ENCODE assay signal across 27 mouse cellular contexts in the genomic region with DNA sequence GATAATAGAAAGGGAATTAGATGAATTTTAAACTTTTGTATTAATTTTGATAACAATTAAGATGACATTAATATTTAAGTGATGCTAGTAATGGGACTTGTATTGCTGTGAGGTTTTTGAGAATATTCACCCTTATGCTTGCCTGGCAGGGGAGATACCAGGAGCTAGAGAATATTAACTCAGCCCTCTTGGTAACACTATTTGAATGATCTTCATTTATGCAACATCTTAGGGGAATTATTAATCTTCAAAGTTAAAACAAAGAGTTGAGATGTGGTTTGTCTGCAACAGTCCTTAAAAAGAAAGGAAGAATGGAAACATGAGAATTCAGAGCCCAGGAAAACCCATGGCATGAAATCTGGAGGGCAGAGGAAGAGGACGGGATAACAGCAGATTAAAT. TPM values are rescaled to one million over a fixed set of nuclear protein-coding genes. Genes with fewer than 3 reads are reported as not detected.
DNase-seq lines count a peak whose midpoint lies in the region; ATAC-seq and TF ChIP-seq lines count a peak whose summit lies in the region.
"Had no signal": no experiment of that assay in that cellular context is flagged by ENCODE, and none has a peak within 500 bp of the region (broad histone marks: within the 10 kb centered on the region; RNA-seq: fewer than 3 reads in every experiment).

No protein-coding gene starts in this region.

- no peak for ATAC-seq in kidney, embryonic 16.5 days (ENCODE audit: low FRiP score, low TSS enrichment)
- ATAC-seq: activated CD4-positive, CD25-positive, alpha-beta regulatory T cell, adult 4 months; CD4-positive, CD25-positive, alpha-beta regulatory T cell, adult 4 months; Patski had no signal

- no peak for TF ChIP-seq CTCF in kidney, adult 2 months (conservative IDR thresholded peaks at IDR 0.05; ENCODE audit: insufficient read depth, insufficient read length, low read depth, low read length)

- H3K79me2 ChIP-seq in macrophage (ENCODE audit: inconsistent target): no peaks in the 10 kb centered on the region

- H3K4me3 ChIP-seq in kidney, adult 2 months (ENCODE audit: insufficient read depth, low read depth, low read length): no peak overlapping the region
- H3K4me3 ChIP-seq in kidney, embryonic 16.5 days (ENCODE audit: low read length): no peak overlapping the region
- no peak overlapping the region for H3K4me3 ChIP-seq in macrophage (ENCODE audit: inconsistent target)

- TF ChIP-seq POLR2A in kidney, adult 2 months (IDR thresholded peaks at IDR 0.05; ENCODE audit: low read depth, low read length): no peak

- H3K9me3 ChIP-seq in kidney, embryonic 16.5 days (ENCODE audit: low read length): no peaks in the 10 kb centered on the region
- H3K9me3 ChIP-seq: G1E had no signal

- H3K4me1 ChIP-seq in kidney, adult 2 months (ENCODE audit: control insufficient read depth, insufficient read depth, low read length): peaks cover 12% of the 10 kb centered on the region; the same call in 1 of the 2 replicates
- H3K4me1 ChIP-seq in kidney, embryonic 16.5 days (ENCODE audit: insufficient read depth, low read length): no peaks in the 10 kb centered on the region

- H3K4me2 ChIP-seq in kidney, embryonic 16.5 days (replicated peaks; ENCODE audit: low read depth, low read length): no peak overlapping the region

- no peak overlapping the region for H3K9ac ChIP-seq in kidney, embryonic 16.5 days (replicated peaks; ENCODE audit: low read length)

- DNase-seq in kidney, adult 2 months: peak; percentile 57
- DNase-seq in kidney, adult 9 months: peak; percentile 65
- DNase-seq in kidney, postnatal 14 days: no peak
- DNase-seq in left cerebral cortex, adult 11 months (ENCODE audit: low spot score): no peak
- DNase-seq: adrenal gland, adult 2 months; adrenal gland, adult 8-10 months; adrenal gland, postnatal 10 days; adrenal gland, postnatal 14 days; adrenal gland, postnatal 25 days; adrenal gland, postnatal 36 days; B cell, adult 2 months; cerebellum, adult 11 months; cerebellum, adult 11-12 months; cerebellum, adult 18-20 months had no signal

- H3K27me3 ChIP-seq in kidney, adult 2 months (replicated peaks; ENCODE audit: control insufficient read depth, insufficient read depth, low read length): no peaks in the 10 kb centered on the region
- peaks cover 2% of the 10 kb centered on the region; the same call in 1 of the 2 replicates for H3K27me3 ChIP-seq in kidney, embryonic 16.5 days (ENCODE audit: insufficient read depth, low read length)

- 84% methylated on average over 1 of the region's 1 CpGs for WGBS in kidney, adult 2 months
- 71% methylated on average over 1 of the region's 1 CpGs for WGBS in kidney, embryonic 16.5 days
- WGBS in macrophage (ENCODE audit: missing documents): 90% methylated on average over 1 of the region's 1 CpGs

- no peaks in the 10 kb centered on the region for H3K36me3 ChIP-seq in kidney, adult 2 months (ENCODE audit: control insufficient read depth, insufficient read depth, low read length)
- no peaks in the 10 kb centered on the region for H3K36me3 ChIP-seq in kidney, embryonic 16.5 days (ENCODE audit: insufficient read depth, low read length)
- no peaks in the 10 kb centered on the region for H3K36me3 ChIP-seq in macrophage (ENCODE audit: inconsistent target)
- H3K36me3 ChIP-seq: G1E had no signal

- peak overlapping the region; percentile 55; the same call in 1 of the 2 replicates for H3K27ac ChIP-seq in kidney, adult 2 months (ENCODE audit: insufficient read depth, low read depth, low read length)
- H3K27ac ChIP-seq in kidney, embryonic 16.5 days (ENCODE audit: low read length): no peak overlapping the region
- H3K27ac ChIP-seq in macrophage: peak overlapping the region; percentile 34; the same call in 1 of the 2 replicates

RNA-seq across cellular contexts. Expression of a gene that starts 8.1 kb away (rescaled TPM):
- not detected in 2 replicates for polyA plus RNA-seq in kidney, adult 2 months (2012; rRNA removed)
- not detected in 2 replicates for polyA plus RNA-seq in kidney, embryonic 16.5 days (2015; fragmentation: Nextera tagmentation; extraction: Ambion mirVana)
- not detected for total RNA-seq in macrophage (2018; cell fraction: chromatin; rRNA removed)
- not detected for total RNA-seq in macrophage (2018; cell fraction: cytosol; rRNA removed)
- under 1 TPM in 1 of 26 experiments, not detected in 25; 0.89 TPM for total RNA-seq in macrophage (2018; cell fraction: nucleus; rRNA removed)
- polyA plus RNA-seq in macrophage (2018): not detected in 3 replicates
- total RNA-seq: adrenal gland, adult 18-20 months; adrenal gland, adult 2 months; adrenal gland, adult 8-10 months; adrenal gland, postnatal 10 days; adrenal gland, postnatal 14 days; adrenal gland, postnatal 25 days; adrenal gland, postnatal 36 days; adrenal gland, postnatal 4 days; CH12.LX; ES-E14; G1E; MEL had no signal
- polyA plus RNA-seq: activated CD4-positive, CD25-positive, alpha-beta regulatory T cell, adult 4 months; adrenal gland, adult 2 months; brain, embryonic 14.5 days; C2C12; CD4-positive, CD25-positive, alpha-beta regulatory T cell, adult 4 months; G1E; Patski had no signal

RNA-seq across cellular contexts. Expression of a gene that starts 15.6 kb away (rescaled TPM):
- not detected in 2 replicates for polyA plus RNA-seq in kidney, adult 2 months (2012; rRNA removed)
- polyA plus RNA-seq in kidney, embryonic 16.5 days (2015; fragmentation: Nextera tagmentation; extraction: Ambion mirVana): not detected in 2 replicates
- total RNA-seq in macrophage (2018; cell fraction: chromatin; rRNA removed): 1 to 10 TPM in 1 of 26 experiments, not detected in 25; 3.8 TPM
- total RNA-seq in macrophage (2018; cell fraction: cytosol; rRNA removed): 1 to 10 TPM in 1 of 26 experiments, under 1 TPM in 6, not detected in 19; 0.10 to 2.6 (median 0.24) TPM
- 10 to 100 TPM in 1 of 26 experiments, 1 to 10 TPM in 3, not detected in 22; 1.1 to 14.6 (median 3.2) TPM for total RNA-seq in macrophage (2018; cell fraction: nucleus; rRNA removed)
- not detected in 3 replicates for polyA plus RNA-seq in macrophage (2018)
- total RNA-seq: adrenal gland, adult 18-20 months; adrenal gland, adult 2 months; adrenal gland, adult 8-10 months; adrenal gland, postnatal 10 days; adrenal gland, postnatal 14 days; adrenal gland, postnatal 25 days; adrenal gland, postnatal 36 days; adrenal gland, postnatal 4 days; CH12.LX; ES-E14; G1E; MEL had no signal
- polyA plus RNA-seq: activated CD4-positive, CD25-positive, alpha-beta regulatory T cell, adult 4 months; adrenal gland, adult 2 months; brain, embryonic 14.5 days; C2C12; CD4-positive, CD25-positive, alpha-beta regulatory T cell, adult 4 months; G1E; Patski had no signal

RNA-seq across cellular contexts. Expression of a gene that starts 22.3 kb away (rescaled TPM):
- polyA plus RNA-seq in kidney, adult 2 months (2012; rRNA removed): 0.26 and 0.34 TPM in 2 replicates
- 1.3 and 1.4 TPM in 2 replicates for polyA plus RNA-seq in kidney, embryonic 16.5 days (2015; fragmentation: Nextera tagmentation; extraction: Ambion mirVana)
- 1 to 10 TPM in 2 of 26 experiments, under 1 TPM in 2, not detected in 22; 0.88 to 1.4 (median 1.1) TPM for total RNA-seq in macrophage (2018; cell fraction: chromatin; rRNA removed)
- total RNA-seq in macrophage (2018; cell fraction: cytosol; rRNA removed): 1 to 10 TPM in 8 of 26 experiments, under 1 TPM in 16, not detected in 2; 0.17 to 1.7 (median 0.83) TPM
- total RNA-seq in macrophage (2018; cell fraction: nucleus; rRNA removed): 1 to 10 TPM in 2 of 26 experiments, under 1 TPM in 7, not detected in 17; 0.55 to 1.5 (median 0.75) TPM
- polyA plus RNA-seq in macrophage (2018): 0.47 TPM in 1 of 3 replicates, not detected in the others
- polyA plus RNA-seq: activated CD4-positive, CD25-positive, alpha-beta regulatory T cell, adult 4 months; CD4-positive, CD25-positive, alpha-beta regulatory T cell, adult 4 months had no signal

RNA-seq across cellular contexts. Expression of a gene that starts 22.6 kb away (rescaled TPM):
- not detected in 2 replicates for polyA plus RNA-seq in kidney, adult 2 months (2012; rRNA removed)
- not detected in 2 replicates for polyA plus RNA-seq in kidney, embryonic 16.5 days (2015; fragmentation: Nextera tagmentation; extraction: Ambion mirVana)
- not detected for total RNA-seq in macrophage (2018; cell fraction: chromatin; rRNA removed)
- not detected for total RNA-seq in macrophage (2018; cell fraction: cytosol; rRNA removed)
- total RNA-seq in macrophage (2018; cell fraction: nucleus; rRNA removed): not detected
- not detected in 3 replicates for polyA plus RNA-seq in macrophage (2018)
- total RNA-seq: adrenal gland, adult 18-20 months; adrenal gland, adult 2 months; adrenal gland, adult 8-10 months; adrenal gland, postnatal 10 days; adrenal gland, postnatal 14 days; adrenal gland, postnatal 25 days; adrenal gland, postnatal 36 days; adrenal gland, postnatal 4 days; CH12.LX; ES-E14; G1E; MEL had no signal
- polyA plus RNA-seq: activated CD4-positive, CD25-positive, alpha-beta regulatory T cell, adult 4 months; adrenal gland, adult 2 months; brain, embryonic 14.5 days; C2C12; CD4-positive, CD25-positive, alpha-beta regulatory T cell, adult 4 months; G1E; Patski had no signal

RNA-seq across cellular contexts. Expression of a gene that starts 23.0 kb away (rescaled TPM):
- 18.1 and 19.2 TPM in 2 replicates for polyA plus RNA-seq in kidney, adult 2 months (2012; rRNA removed)
- 95.4 and 97.6 TPM in 2 replicates for polyA plus RNA-seq in kidney, embryonic 16.5 days (2015; fragmentation: Nextera tagmentation; extraction: Ambion mirVana)
- total RNA-seq in macrophage (2018; cell fraction: chromatin; rRNA removed): 10 to 100 TPM; 17.4 to 79.7 (median 28.8) TPM
- 100 to 1,000 TPM in 10 of 26 experiments, 10 to 100 TPM in 16; 38.8 to 182 (median 67.3) TPM for total RNA-seq in macrophage (2018; cell fraction: cytosol; rRNA removed)
- total RNA-seq in macrophage (2018; cell fraction: nucleus; rRNA removed): 100 to 1,000 TPM in 2 of 26 experiments, 10 to 100 TPM in 24; 35.5 to 134 (median 63.4) TPM
- polyA plus RNA-seq in macrophage (2018): 50.3 to 101 TPM (median 75.4 TPM) in 3 replicates

Comparison
In these comparisons a context has a peak if more than half of its experiments do, and no peak if none do; other contexts are left out.
1. DNase-seq: peak in kidney, adult 2 months (single experiment) and kidney, adult 9 months (single experiment); none in kidney, postnatal 14 days (single experiment) and left cerebral cortex, adult 11 months (single experiment).